Mouse (Mus musculus): ENCODE measurements around the gene Grik3.

DNA sequence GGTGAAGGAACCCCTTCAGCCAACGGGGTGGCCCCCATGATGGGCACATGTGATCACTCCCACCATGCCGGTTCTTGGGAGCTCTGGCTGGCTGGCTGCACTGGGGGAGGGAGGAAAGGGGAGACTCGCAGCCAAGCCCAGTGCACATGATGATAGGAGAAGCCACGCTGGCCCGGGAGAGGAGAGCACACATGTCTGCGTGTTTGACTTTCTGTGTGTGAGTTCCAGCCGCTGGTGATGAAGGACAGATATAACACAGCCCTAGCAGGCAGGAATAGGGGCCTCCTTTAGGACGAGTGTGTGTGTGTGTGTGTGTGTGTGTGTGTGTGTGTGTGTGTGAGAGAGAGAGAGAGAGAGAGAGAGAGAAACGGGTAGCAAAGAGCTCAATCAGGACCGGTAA, 219.2 kb downstream of the Grik3 start:
- TF ChIP-seq TAL1 (IDR thresholded peaks at IDR 0.05; ENCODE audit: low read length) = no peak
- TF ChIP-seq GATA1 (IDR thresholded peaks at IDR 0.05; ENCODE audit: low read length) = no peak
